Mouse (Mus musculus) heart, embryonic 14.5 days (tissue): Measurements from ENCODE around the gene Npl. TPM values are rescaled to one million over a fixed set of nuclear protein-coding genes. Genes with fewer than 3 reads are reported as not detected.

Experiments
- ATAC-seq: fragments of 200-750 bp; cut with Nextera tagmentation; 2 replicates; pipeline ENCODE4 v1.8.0; 2017; ENCODE audit warnings: low read depth, moderate TSS enrichment; ENCODE audit not compliant: insufficient number of reproducible peaks, insufficient read depth, low FRiP score
- H3K27ac ChIP-seq, 2 experiments: fragments of 200-500 bp in 1 of 2; fragments of 300-500 bp in 1 of 2; sonication (generic) in 1 of 2; replicated peaks in 1 of 2; 2 replicates each; pipeline ENCODE4 v1.5.1; 2012 to 2014; ENCODE audit warnings: low read depth in 2 of 2, low read length in 2 of 2, control low read depth in 1 of 2, mild to moderate bottlenecking in 1 of 2, mixed read lengths in 1 of 2; ENCODE audit not compliant: control insufficient read depth in 1 of 2, insufficient read depth in 1 of 2
- H3K27me3 ChIP-seq: fragments of 300-500 bp; sonication (generic); 2 replicates; pipeline ENCODE4 v1.6.1; 2014; ENCODE audit warnings: mild to moderate bottlenecking, low read length, control low read depth; ENCODE audit not compliant: control insufficient read depth, insufficient read depth
- H3K36me3 ChIP-seq: fragments of 300-500 bp; sonication (generic); 2 replicates; pipeline ENCODE4 v1.6.1; 2014; ENCODE audit warnings: mild to moderate bottlenecking, control low read depth, low read length, mixed read lengths; ENCODE audit not compliant: control insufficient read depth, insufficient read depth
- H3K4me1 ChIP-seq, 2 experiments: fragments of 200-500 bp in 1 of 2; fragments of 300-500 bp in 1 of 2; sonication (generic) in 1 of 2; 2 replicates each; pipeline ENCODE4 v1.6.1; 2012 to 2014; ENCODE audit warnings: low read length in 2 of 2, control low read depth in 1 of 2, mixed read lengths in 1 of 2; ENCODE audit not compliant: control insufficient read depth in 2 of 2, insufficient read depth in 2 of 2
- H3K4me2 ChIP-seq: fragments of 300-500 bp; sonication (generic); 2 replicates; pipeline ENCODE4 v1.6.1; 2014; ENCODE audit warnings: mild to moderate bottlenecking, low read length
- H3K4me3 ChIP-seq, 2 experiments: fragments of 200-500 bp in 1 of 2; fragments of 300-500 bp in 1 of 2; sonication (generic) in 1 of 2; 2 replicates each; pipeline ENCODE4 v1.5.1; 2012 to 2014; ENCODE audit warnings: low read length in 2 of 2, mild to moderate bottlenecking in 2 of 2, control low read depth in 1 of 2, low read depth in 1 of 2, moderate library complexity in 1 of 2; ENCODE audit not compliant: control insufficient read depth in 1 of 2, insufficient read depth in 1 of 2
- H3K9ac ChIP-seq: fragments of 300-500 bp; sonication (generic); 2 replicates; pipeline ENCODE4 v1.6.1; 2014; ENCODE audit warnings: mild to moderate bottlenecking, low read length
- H3K9me3 ChIP-seq: fragments of 300-500 bp; sonication (generic); 2 replicates; pipeline ENCODE4 v1.6.1; 2016; ENCODE audit warnings: low read length, control low read depth; ENCODE audit not compliant: control insufficient read depth
- WGBS: fragments of 180-500 bp; shearing (Covaris S2); extraction: QIAGEN DNeasy Blood & Tissue Kit; methylation state at CpG from one replicate; pipeline ENCODE4 v1.1.7; 2014; 5-methylcytosine and 5-hydroxymethylcytosine counted together
- polyA plus RNA-seq: library from polyadenylated mRNA; unstranded; fragments of >200 nt; fragmentation: Nextera tagmentation; extraction: Ambion mirVana; gene quantifications from 2 replicates; pipeline ENCODE4 v1.2.1, GENCODE M21; 2014

The Npl gene
- polyA plus RNA-seq, 1 experiment from 2014 or later, result 6.8 TPM

- Histone ChIP-seq H3K9me3 (no peaks in the 10 kb centered on the region), H3K27ac (peak overlapping the region; percentile 12 to 79; a peak in 3 of 4 replicates), H3K4me3 (no peak overlapping the region), H3K4me1 (peaks cover 12 to 16% of the 10 kb centered on the region in 2 experiments; a peak in 3 of 4 replicates), H3K27me3 (no peaks in the 10 kb centered on the region), H3K4me2 (no peak overlapping the region), H3K9ac (no peak overlapping the region), H3K36me3 (no peaks in the 10 kb centered on the region)
- ATAC-seq, result no peak
- WGBS, result 44% methylated on average over 2 of the region's 2 CpGs
Measured at GRCm38 (mm10) chr1:153585752-153586151, 35.9 kb upstream of the Npl start.

- WGBS, result 68% methylated on average over 4 of the region's 4 CpGs
- no peak overlapping the region for H3K4me3 ChIP-seq
- no peak overlapping the region for H3K9ac ChIP-seq
- H3K4me2 ChIP-seq, result no peak overlapping the region
- peaks cover 9 to 13% of the 10 kb centered on the region in 2 experiments; a peak in 3 of 4 replicates for H3K4me1 ChIP-seq
- no peak overlapping the region for H3K27ac ChIP-seq
- no peak for ATAC-seq
- H3K9me3 ChIP-seq, result no peaks in the 10 kb centered on the region
- H3K36me3 ChIP-seq, result no peaks in the 10 kb centered on the region
- no peaks in the 10 kb centered on the region for H3K27me3 ChIP-seq
Measured at GRCm38 (mm10) chr1:153583189-153583588, 33.3 kb upstream of the Npl start.

DNA sequence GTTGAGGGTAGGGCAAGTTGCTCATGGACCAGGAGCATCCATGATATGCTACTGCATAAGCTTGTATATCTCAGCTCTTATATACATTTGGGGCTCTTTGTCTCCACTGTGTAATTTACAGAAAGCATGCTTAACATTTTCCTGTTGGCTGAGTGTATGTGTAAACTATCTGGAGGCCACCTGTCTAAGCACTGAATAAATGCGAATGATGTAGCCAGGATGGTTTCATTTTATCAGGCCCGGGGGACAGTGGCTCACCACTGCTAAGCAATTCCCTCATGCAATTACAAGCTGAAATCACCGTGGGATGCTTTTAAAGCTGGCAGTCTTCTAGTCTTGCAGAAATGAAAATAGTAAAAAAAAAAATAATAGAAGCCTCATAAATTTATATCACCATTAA, 24.9 kb upstream of the Npl start:
- Histone ChIP-seq H3K27me3 (no peaks in the 10 kb centered on the region), H3K4me1 (no peaks in the 10 kb centered on the region), H3K9me3 (no peaks in the 10 kb centered on the region), H3K9ac (no peak overlapping the region), H3K4me2 (no peak overlapping the region), H3K27ac (no peak overlapping the region), H3K4me3 (no peak overlapping the region), H3K36me3 (no peaks in the 10 kb centered on the region)
- ATAC-seq, result no peak
- whole genome bisulfite sequencing, result 72% methylated on average over 3 of the region's 3 CpGs

GRCm38 (mm10) chr1:153572271-153573043, 22.6 kb upstream of the Npl start:
- no peak for ATAC-seq
- no peak overlapping the region for H3K4me3 ChIP-seq
- WGBS, result 70% methylated on average over 4 of the region's 4 CpGs

GRCm38 (mm10) chr1:153565701-153566100, 15.9 kb upstream of the Npl start:
- H3K4me3 ChIP-seq, result no peak overlapping the region
- no peak overlapping the region for H3K27ac ChIP-seq
- ATAC-seq, result no peak
- H3K4me2 ChIP-seq, result no peak overlapping the region
- peaks cover 0 to 7% of the 10 kb centered on the region in 2 experiments; a peak in 3 of 4 replicates for H3K4me1 ChIP-seq
- 35% methylated on average over 8 of the region's 8 CpGs for WGBS
- H3K9ac ChIP-seq, result no peak overlapping the region
- H3K36me3 ChIP-seq, result no peaks in the 10 kb centered on the region
- no peaks in the 10 kb centered on the region for H3K27me3 ChIP-seq
- no peaks in the 10 kb centered on the region for H3K9me3 ChIP-seq

More at GRCm38 (mm10) chr1:153572271-153573043, 22.6 kb upstream of the Npl start:
- H3K4me1 ChIP-seq, result no peaks in the 10 kb centered on the region
- no peak overlapping the region for H3K27ac ChIP-seq
- no peaks in the 10 kb centered on the region for H3K9me3 ChIP-seq
- H3K27me3 ChIP-seq, result no peaks in the 10 kb centered on the region
- no peak overlapping the region for H3K4me2 ChIP-seq
- no peak overlapping the region for H3K9ac ChIP-seq
- H3K36me3 ChIP-seq, result no peaks in the 10 kb centered on the region

DNA sequence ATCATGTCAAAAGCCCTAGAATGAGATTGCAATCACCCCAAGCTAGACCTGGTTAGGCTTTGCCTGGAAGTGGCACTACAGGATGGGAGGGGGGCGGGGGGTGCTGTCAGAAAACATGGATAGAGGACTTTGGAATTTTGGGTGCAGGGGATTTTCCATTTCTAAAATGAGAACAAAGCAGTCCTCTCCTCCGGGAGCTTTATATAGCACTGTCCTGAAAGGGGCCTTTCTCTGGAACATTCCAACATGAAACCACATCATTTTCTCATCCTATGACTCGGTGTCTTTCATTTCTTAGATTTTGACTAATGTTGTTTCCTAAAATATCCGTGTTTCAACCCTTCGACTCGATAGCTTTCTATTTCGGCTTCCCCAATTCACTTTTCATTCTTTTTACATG, 14.9 kb upstream of the Npl start:
- Histone ChIP-seq H3K36me3 (no peaks in the 10 kb centered on the region), H3K4me1 (peaks cover 0 to 7% of the 10 kb centered on the region in 2 experiments; a peak in 3 of 4 replicates), H3K9me3 (no peaks in the 10 kb centered on the region), H3K27ac (no peak overlapping the region), H3K4me2 (no peak overlapping the region), H3K4me3 (no peak overlapping the region), H3K9ac (no peak overlapping the region), H3K27me3 (no peaks in the 10 kb centered on the region)
- WGBS, result 69% methylated on average over 7 of the region's 7 CpGs
- ATAC-seq, result no peak

- Histone ChIP-seq H3K27me3 (no peaks in the 10 kb centered on the region), H3K36me3 (no peaks in the 10 kb centered on the region), H3K4me2 (no peak overlapping the region), H3K4me1 (peaks cover 0 to 7% of the 10 kb centered on the region in 2 experiments; a peak in 3 of 4 replicates), H3K9me3 (no peaks in the 10 kb centered on the region), H3K9ac (no peak overlapping the region), H3K27ac (no peak overlapping the region), H3K4me3 (no peak overlapping the region)
- 52% methylated on average over 2 of the region's 2 CpGs for WGBS
- ATAC-seq, result no peak
Measured at GRCm38 (mm10) chr1:153563675-153564074, 13.8 kb upstream of the Npl start.
